Mouse (Mus musculus): ENCODE measurements around the gene Lypd3.

GRCm38 (mm10) chr7:24586828-24587227 is 49.5 kb upstream of the Lypd3 start:
- no peak for TF ChIP-seq TAL1 (IDR thresholded peaks at IDR 0.05; ENCODE audit: low read length)
- TF ChIP-seq GATA1 (IDR thresholded peaks at IDR 0.05; ENCODE audit: low read length): no peak
